Mouse (Mus musculus) heart, embryonic 11.5 days (tissue): ENCODE results near the gene Snx11. TPM values are rescaled to one million over a fixed set of nuclear protein-coding genes. Genes with fewer than 3 reads are reported as not detected.
"Not testable (repeated sequence)": the region's sequence is repeated elsewhere in the genome, so short reads cannot be mapped to it uniquely, and the experiment has no call there.

Experiments used
- ATAC-seq: fragments of 200-750 bp; cut with Nextera tagmentation; replicated peaks from 2 replicates; pipeline ENCODE4 v1.8.0; 2017; ENCODE audit warnings: moderate library complexity; ENCODE audit not compliant: insufficient number of reproducible peaks, low FRiP score, low TSS enrichment
- H3K27ac ChIP-seq: fragments of 300-500 bp; sonication (generic); 2 replicates; pipeline ENCODE4 v1.5.1; 2014; ENCODE audit warnings: mild to moderate bottlenecking, low read depth, low read length
- H3K27me3 ChIP-seq: fragments of 300-500 bp; sonication (generic); 2 replicates; pipeline ENCODE4 v1.6.1; 2014; ENCODE audit warnings: mild to moderate bottlenecking, low read length, mixed read lengths; ENCODE audit not compliant: control insufficient read depth, insufficient read depth
- H3K36me3 ChIP-seq: fragments of 300-500 bp; sonication (generic); 2 replicates; pipeline ENCODE4 v1.6.1; 2014; ENCODE audit warnings: mild to moderate bottlenecking, low read length, moderate library complexity, mixed read lengths; ENCODE audit not compliant: control insufficient read depth, insufficient read depth
- H3K4me1 ChIP-seq: fragments of 300-500 bp; sonication (generic); 2 replicates; pipeline ENCODE4 v1.6.1; 2014; ENCODE audit warnings: low read length; ENCODE audit not compliant: control insufficient read depth, insufficient read depth
- H3K4me2 ChIP-seq: fragments of 300-500 bp; sonication (generic); 2 replicates; pipeline ENCODE4 v1.6.1; 2014; ENCODE audit warnings: mild to moderate bottlenecking, moderate library complexity
- H3K4me3 ChIP-seq: fragments of 300-500 bp; sonication (generic); 2 replicates; pipeline ENCODE4 v1.5.1; 2014; ENCODE audit warnings: low read depth, low read length
- H3K9ac ChIP-seq: fragments of 300-500 bp; sonication (generic); 2 replicates; pipeline ENCODE4 v1.6.1; 2014; ENCODE audit warnings: mild to moderate bottlenecking, low read depth, low read length, moderate library complexity
- H3K9me3 ChIP-seq: fragments of 300-500 bp; sonication (generic); replicated peaks from 2 replicates; pipeline ENCODE4 v1.6.1; 2016; ENCODE audit warnings: low read length; ENCODE audit not compliant: control insufficient read depth
- WGBS: fragments of 180-500 bp; shearing (Covaris S2); extraction: QIAGEN DNeasy Blood & Tissue Kit; methylation state at CpG from one replicate; pipeline ENCODE4 v1.1.7; 2014; ENCODE audit not compliant: insufficient replicate concordance; 5-methylcytosine and 5-hydroxymethylcytosine counted together
- polyA plus RNA-seq: library from polyadenylated mRNA; unstranded; fragments of >200 nt; fragmentation: Nextera tagmentation; extraction: Ambion mirVana; gene quantifications from 2 replicates; pipeline ENCODE4 v1.2.1, GENCODE M21; 2014

Snx11 gene
- polyA plus RNA-seq, 1 experiment from 2014 or later, result 7.0 TPM

GRCm38 (mm10) chr11:96818128-96818710 is 40.9 kb upstream of the Snx11 start:
- H3K9me3 ChIP-seq, result no peaks in the 10 kb centered on the region
- peaks cover 50% of the 10 kb centered on the region for H3K36me3 ChIP-seq
- no peak overlapping the region for H3K9ac ChIP-seq
- no peak overlapping the region for H3K4me3 ChIP-seq
- WGBS, result 84% methylated on average over 8 of the region's 8 CpGs
- ATAC-seq, result no peak
- H3K27ac ChIP-seq, result no peak overlapping the region
- no peaks in the 10 kb centered on the region for H3K27me3 ChIP-seq
- peaks cover 8% of the 10 kb centered on the region for H3K4me1 ChIP-seq
- H3K4me2 ChIP-seq, result no peak overlapping the region

DNA sequence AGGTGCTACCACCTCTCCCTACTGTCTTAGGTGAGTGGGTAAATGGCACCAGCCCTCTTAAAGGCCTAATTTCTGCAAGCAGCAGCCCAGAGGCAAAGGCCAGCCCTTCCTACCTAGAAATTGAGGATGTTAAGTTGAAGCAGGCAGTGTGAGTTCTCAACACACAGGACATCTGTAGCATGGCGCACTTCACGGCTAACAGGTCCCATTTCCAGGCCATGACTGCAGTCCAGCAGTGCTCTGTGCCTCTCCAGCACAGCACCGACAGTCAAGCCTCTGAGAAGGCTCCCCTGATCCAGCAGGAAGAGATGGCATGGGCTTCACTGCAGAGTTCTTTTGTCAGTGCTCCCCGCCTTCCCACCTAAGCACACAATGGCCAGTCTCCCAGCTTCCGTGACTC is 39.6 kb upstream of the Snx11 start:
- Histone ChIP-seq H3K36me3 (peaks cover 48% of the 10 kb centered on the region), H3K9me3 (no peaks in the 10 kb centered on the region), H3K4me3 (no peak overlapping the region), H3K9ac (no peak overlapping the region), H3K27ac (no peak overlapping the region), H3K4me1 (no peaks in the 10 kb centered on the region), H3K4me2 (no peak overlapping the region), H3K27me3 (no peaks in the 10 kb centered on the region)
- WGBS, result 91% methylated on average over 5 of the region's 5 CpGs
- no peak for ATAC-seq

DNA sequence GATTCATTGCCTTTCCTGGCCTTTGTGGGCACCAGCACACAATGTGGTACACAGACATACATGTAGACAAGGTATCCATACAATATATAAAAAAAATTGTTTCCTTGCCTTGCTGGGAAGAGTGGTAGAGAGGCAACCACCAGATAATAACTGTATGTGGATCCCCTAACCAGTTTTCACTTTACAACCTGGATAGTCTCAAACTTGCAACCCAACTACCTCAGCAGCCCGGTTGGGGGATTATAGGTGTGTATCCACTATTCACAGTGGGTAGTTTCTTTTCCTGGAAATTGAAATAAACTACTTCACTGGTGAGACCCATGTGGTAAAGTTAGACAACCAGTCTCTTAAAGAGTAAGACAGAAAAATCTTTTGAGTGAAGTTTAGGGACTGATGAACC is 39.1 kb upstream of the Snx11 start:
- Histone ChIP-seq H3K27me3 (no peaks in the 10 kb centered on the region), H3K27ac (no peak overlapping the region), H3K4me2 (no peak overlapping the region), H3K9me3 (no peaks in the 10 kb centered on the region), H3K9ac (no peak overlapping the region), H3K36me3 (peaks cover 43% of the 10 kb centered on the region), H3K4me3 (no peak overlapping the region), H3K4me1 (no peaks in the 10 kb centered on the region)
- ATAC-seq, result no peak
- WGBS, result 90% methylated on average over 1 of the region's 1 CpGs

GRCm38 (mm10) chr11:96815895-96816294 is 38.5 kb upstream of the Snx11 start:
- Histone ChIP-seq H3K9ac (no peak overlapping the region), H3K27me3 (no peaks in the 10 kb centered on the region), H3K9me3 (no peaks in the 10 kb centered on the region), H3K36me3 (peaks cover 37% of the 10 kb centered on the region), H3K4me2 (no peak overlapping the region), H3K4me3 (no peak overlapping the region), H3K27ac (no peak overlapping the region), H3K4me1 (no peaks in the 10 kb centered on the region)
- 100% methylated on average over 2 of the region's 2 CpGs for WGBS
- ATAC-seq, result no peak

DNA sequence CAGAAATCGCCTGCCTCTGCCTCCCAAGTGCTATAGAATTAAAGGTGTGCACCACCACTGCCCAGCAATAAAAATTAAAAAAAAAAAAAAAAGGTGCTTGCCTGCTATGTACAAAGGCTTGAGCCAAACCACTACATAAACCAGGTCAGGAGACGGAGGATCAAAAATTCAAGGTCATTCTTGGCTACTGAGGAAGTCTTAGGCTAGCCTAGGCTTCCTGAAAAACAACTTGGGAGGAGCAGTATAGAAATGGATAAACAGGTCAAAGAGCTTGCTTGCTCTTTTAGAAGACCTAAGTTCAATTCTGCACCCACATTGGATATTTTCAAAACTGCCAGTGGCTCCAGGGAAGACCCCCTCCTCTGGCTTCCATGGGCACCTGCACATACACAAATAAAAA is 37.1 kb upstream of the Snx11 start:
- peaks cover 30% of the 10 kb centered on the region for H3K36me3 ChIP-seq
- no peak for ATAC-seq
- H3K4me2 ChIP-seq, result no peak overlapping the region
- no peaks in the 10 kb centered on the region for H3K9me3 ChIP-seq
- H3K4me3 ChIP-seq, result no peak overlapping the region
- H3K4me1 ChIP-seq, result no peaks in the 10 kb centered on the region
- H3K27ac ChIP-seq, result no peak overlapping the region
- H3K9ac ChIP-seq, result no peak overlapping the region
- no peaks in the 10 kb centered on the region for H3K27me3 ChIP-seq
- 85% methylated on average over 2 of the region's 2 CpGs for WGBS

GRCm38 (mm10) chr11:96813920-96814319 is 36.6 kb upstream of the Snx11 start:
- no peak overlapping the region for H3K27ac ChIP-seq
- 81% methylated on average over 5 of the region's 5 CpGs for WGBS
- no peak overlapping the region for H3K4me3 ChIP-seq
- H3K36me3 ChIP-seq, result peaks cover 29% of the 10 kb centered on the region
- H3K9ac ChIP-seq, result no peak overlapping the region
- H3K4me1 ChIP-seq, result no peaks in the 10 kb centered on the region
- H3K27me3 ChIP-seq, result no peaks in the 10 kb centered on the region
- no peak overlapping the region for H3K4me2 ChIP-seq
- ATAC-seq, result no peak
- H3K9me3 ChIP-seq, result no peaks in the 10 kb centered on the region

DNA sequence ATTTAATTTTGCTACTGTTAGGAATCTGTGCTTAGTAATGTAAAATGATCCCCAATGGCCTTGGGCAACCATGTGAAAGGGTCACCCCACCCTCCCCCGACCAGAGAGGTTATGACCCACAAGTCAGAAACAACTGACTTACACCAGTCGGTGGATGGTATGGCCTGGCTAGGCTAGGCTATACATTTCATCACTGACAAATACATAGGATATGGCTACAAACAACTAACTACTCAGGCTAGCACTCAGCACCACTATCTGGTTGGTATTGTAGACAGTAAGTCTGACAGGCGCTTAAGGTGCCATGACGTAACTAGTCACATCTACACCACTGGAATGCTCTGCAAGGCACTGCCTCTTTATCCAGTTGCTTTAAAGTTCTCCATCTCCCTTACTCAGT is 36.1 kb upstream of the Snx11 start:
- H3K27ac ChIP-seq, result no peak overlapping the region
- 81% methylated on average over 4 of the region's 4 CpGs for WGBS
- H3K27me3 ChIP-seq, result no peaks in the 10 kb centered on the region
- H3K36me3 ChIP-seq, result peaks cover 30% of the 10 kb centered on the region
- no peaks in the 10 kb centered on the region for H3K4me1 ChIP-seq
- no peaks in the 10 kb centered on the region for H3K9me3 ChIP-seq
- no peak for ATAC-seq
- H3K4me2 ChIP-seq, result no peak overlapping the region
- no peak overlapping the region for H3K4me3 ChIP-seq
- no peak overlapping the region for H3K9ac ChIP-seq

- peaks cover 24% of the 10 kb centered on the region for H3K36me3 ChIP-seq
- not testable (repeated sequence) for H3K27me3 ChIP-seq, H3K9ac ChIP-seq, H3K9me3 ChIP-seq, H3K27ac ChIP-seq, H3K4me2 ChIP-seq, H3K4me1 ChIP-seq, H3K4me3 ChIP-seq, ATAC-seq
- WGBS, result 78% methylated on average over 1 of the region's 1 CpGs
Measured at GRCm38 (mm10) chr11:96811188-96811587, 33.8 kb upstream of the Snx11 start.

GRCm38 (mm10) chr11:96809562-96810235 is 32.3 kb upstream of the Snx11 start:
- H3K9me3 ChIP-seq, result no peaks in the 10 kb centered on the region
- no peak overlapping the region for H3K27ac ChIP-seq
- ATAC-seq, result no peak
- H3K36me3 ChIP-seq, result peaks cover 24% of the 10 kb centered on the region
- H3K27me3 ChIP-seq, result no peaks in the 10 kb centered on the region
- no peak overlapping the region for H3K4me2 ChIP-seq
- no peak overlapping the region for H3K9ac ChIP-seq
- H3K4me3 ChIP-seq, result no peak overlapping the region
- H3K4me1 ChIP-seq, result no peaks in the 10 kb centered on the region
- 93% methylated on average over 6 of the region's 6 CpGs for WGBS
